Mouse (Mus musculus) lung, embryonic 14.5 days (tissue): ENCODE measurements at regions not wholly inside any gene's neighbourhood (a gene's known extent, or its start where the extent isn't known, plus 50 kb on each side); places are given as distances from the start of the nearest gene placed in this dataset.

Experiments used
- ATAC-seq: fragments of 200-750 bp; cut with Nextera tagmentation; 2 replicates; pipeline ENCODE4 v1.8.0; 2017; ENCODE audit warnings: mild to moderate bottlenecking, moderate TSS enrichment, moderate library complexity; ENCODE audit not compliant: insufficient read depth
- DNase-seq: peaks from one replicate; pipeline ENCODE4 v3.0.0-alpha.2; 2015
- H3K27ac ChIP-seq: fragments of 300-500 bp; sonication (generic); 2 replicates; pipeline ENCODE4 v1.5.1; 2014; ENCODE audit warnings: low read depth, mild to moderate bottlenecking, moderate library complexity
- H3K27me3 ChIP-seq: fragments of 300-500 bp; sonication (generic); 2 replicates; pipeline ENCODE4 v1.6.1; 2014; ENCODE audit warnings: low read length, control low read depth; ENCODE audit not compliant: insufficient read depth
- H3K36me3 ChIP-seq: fragments of 300-500 bp; sonication (generic); 2 replicates; pipeline ENCODE4 v1.6.1; 2014; ENCODE audit warnings: control low read depth; ENCODE audit not compliant: insufficient read depth
- H3K4me1 ChIP-seq: fragments of 300-500 bp; sonication (generic); 2 replicates; pipeline ENCODE4 v1.6.1; 2014; ENCODE audit warnings: antibody characterized with exemption, control low read depth; ENCODE audit not compliant: insufficient read depth
- H3K4me2 ChIP-seq: fragments of 300-500 bp; sonication (generic); 2 replicates; pipeline ENCODE4 v1.6.1; 2014; ENCODE audit warnings: mild to moderate bottlenecking
- H3K4me3 ChIP-seq: fragments of 300-500 bp; sonication (generic); 2 replicates; pipeline ENCODE4 v1.5.1; 2014; ENCODE audit warnings: low read depth, low read length
- H3K9ac ChIP-seq: fragments of 300-500 bp; sonication (generic); 2 replicates; pipeline ENCODE4 v1.6.1; 2014
- H3K9me3 ChIP-seq: fragments of 300-500 bp; sonication (generic); 2 replicates; pipeline ENCODE4 v1.6.1; 2016; ENCODE audit warnings: low read depth, low read length, control low read depth
- CTCF ChIP-seq: IDR thresholded peaks from 2 replicates; pipeline ENCODE4 v1.5.1; 2016; ENCODE audit warnings: antibody characterized with exemption, low read depth
- WGBS: fragments of 180-500 bp; shearing (Covaris S2); extraction: QIAGEN DNeasy Blood & Tissue Kit; methylation state at CpG from one replicate; pipeline ENCODE4 v1.1.7; 2014; 5-methylcytosine and 5-hydroxymethylcytosine counted together

DNA sequence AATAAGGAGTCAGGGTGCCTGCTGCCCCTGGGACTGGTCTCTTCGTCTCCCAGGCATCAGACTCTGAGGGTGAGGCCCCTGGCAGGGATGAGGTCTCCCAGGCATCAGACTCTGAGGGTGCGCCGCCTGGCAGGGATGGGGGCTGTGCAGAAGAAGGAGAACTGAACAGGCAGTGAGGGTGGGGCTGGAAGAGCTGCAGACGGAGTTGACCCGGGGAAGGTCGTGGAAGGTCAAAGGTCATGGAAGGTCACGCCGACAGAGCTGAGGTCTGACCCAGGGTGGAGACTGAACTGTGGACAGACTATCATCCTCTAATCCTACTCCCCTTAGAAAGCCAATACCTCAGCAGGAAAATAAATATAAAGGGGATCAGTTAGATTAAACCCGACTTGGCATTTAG is 50.6 kb upstream of the Grik3 start:
- no peaks in the 10 kb centered on the region for H3K4me1 ChIP-seq
- TF ChIP-seq CTCF: no peak
- no peaks in the 10 kb centered on the region for H3K27me3 ChIP-seq
- 32% methylated on average over 9 of the region's 9 CpGs for WGBS
- no peak overlapping the region for H3K9ac ChIP-seq
- ATAC-seq (no peak), DNase-seq (no peak)
- H3K4me3 ChIP-seq: no peak overlapping the region
- no peaks in the 10 kb centered on the region for H3K9me3 ChIP-seq
- no peak overlapping the region for H3K4me2 ChIP-seq
- H3K36me3 ChIP-seq: no peaks in the 10 kb centered on the region
- H3K27ac ChIP-seq: no peak overlapping the region

DNA sequence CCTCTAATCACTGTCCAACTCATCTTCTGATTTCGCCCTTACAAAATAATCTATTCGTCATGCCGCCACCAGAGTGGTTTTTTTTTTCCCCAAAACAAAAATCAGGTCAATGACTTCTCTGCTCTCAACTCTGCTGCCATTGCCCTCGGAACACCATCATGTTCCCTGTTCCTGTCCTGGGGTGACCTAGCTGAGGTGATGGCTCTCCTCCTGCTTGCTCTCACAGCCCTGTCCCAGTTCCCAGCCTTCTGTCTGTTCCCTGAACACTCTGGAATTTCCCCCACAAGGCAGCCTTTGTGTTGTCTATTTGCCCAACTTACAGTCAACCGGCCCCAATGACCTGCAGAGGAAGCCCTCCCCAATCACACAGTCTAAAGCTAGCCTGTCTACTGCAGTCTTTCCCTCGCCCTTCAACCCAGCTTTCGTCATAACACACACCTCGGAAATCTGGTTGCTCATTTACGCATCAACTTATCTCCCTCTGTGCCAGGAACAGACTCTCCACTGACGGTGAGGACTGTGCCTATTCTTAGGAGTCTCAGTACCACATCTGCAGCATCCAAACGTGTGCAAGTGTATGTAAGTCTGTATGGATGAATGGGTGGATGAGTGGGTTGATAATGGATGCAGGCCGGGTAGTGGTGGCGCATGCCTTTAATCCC is 53.2 kb upstream of the Grik3 start:
- no peak for TF ChIP-seq CTCF
- H3K4me2 ChIP-seq: no peak overlapping the region
- no peak for ATAC-seq
- H3K27me3 ChIP-seq: no peaks in the 10 kb centered on the region
- H3K36me3 ChIP-seq: no peaks in the 10 kb centered on the region
- no peaks in the 10 kb centered on the region for H3K9me3 ChIP-seq
- H3K27ac ChIP-seq: no peak overlapping the region
- 63% methylated on average over 13 of the region's 13 CpGs for whole genome bisulfite sequencing
- no peaks in the 10 kb centered on the region for H3K4me1 ChIP-seq
- H3K9ac ChIP-seq: no peak overlapping the region
- no peak for DNase-seq
- no peak overlapping the region for H3K4me3 ChIP-seq

GRCm38 (mm10) chr4:125433511-125433910 is 57.0 kb upstream of the Grik3 start:
- no peak for TF ChIP-seq CTCF
- no peak overlapping the region for H3K9ac ChIP-seq
- no peak overlapping the region for H3K4me3 ChIP-seq
- DNase-seq: no peak
- no peak for ATAC-seq
- no peaks in the 10 kb centered on the region for H3K36me3 ChIP-seq
- H3K4me1 ChIP-seq: no peaks in the 10 kb centered on the region
- no peaks in the 10 kb centered on the region for H3K27me3 ChIP-seq
- 52% methylated on average over 3 of the region's 3 CpGs for WGBS
- no peak overlapping the region for H3K4me2 ChIP-seq
- H3K27ac ChIP-seq: no peak overlapping the region
- no peaks in the 10 kb centered on the region for H3K9me3 ChIP-seq

DNA sequence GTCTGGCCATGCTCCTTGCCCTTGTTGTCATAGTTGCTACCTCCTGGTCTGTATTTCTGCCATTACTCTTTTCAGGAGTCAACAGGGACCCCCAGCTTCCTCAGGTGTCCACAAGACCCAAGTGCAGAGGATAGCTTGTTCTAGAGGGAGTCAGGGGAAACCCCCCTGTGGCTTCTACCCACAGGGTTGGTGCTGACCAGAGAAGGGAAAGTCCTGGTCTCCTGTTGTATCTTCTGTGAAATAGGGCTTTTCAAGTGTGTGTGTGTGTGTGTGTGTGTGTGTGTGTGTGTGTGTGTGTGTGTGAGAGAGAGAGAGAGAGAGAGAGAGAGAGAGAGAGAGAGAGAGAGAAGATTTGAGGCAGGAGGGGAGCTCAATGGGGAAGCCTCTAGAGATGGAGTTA is 58.9 kb upstream of the Grik3 start:
- no peaks in the 10 kb centered on the region for H3K36me3 ChIP-seq
- H3K9ac ChIP-seq: no peak overlapping the region
- H3K27ac ChIP-seq: no peak overlapping the region
- ATAC-seq: no peak
- no peaks in the 10 kb centered on the region for H3K4me1 ChIP-seq
- TF ChIP-seq CTCF: no peak
- no peaks in the 10 kb centered on the region for H3K27me3 ChIP-seq
- H3K4me3 ChIP-seq: no peak overlapping the region
- no peaks in the 10 kb centered on the region for H3K9me3 ChIP-seq
- H3K4me2 ChIP-seq: no peak overlapping the region
- no peak for DNase-seq

DNA sequence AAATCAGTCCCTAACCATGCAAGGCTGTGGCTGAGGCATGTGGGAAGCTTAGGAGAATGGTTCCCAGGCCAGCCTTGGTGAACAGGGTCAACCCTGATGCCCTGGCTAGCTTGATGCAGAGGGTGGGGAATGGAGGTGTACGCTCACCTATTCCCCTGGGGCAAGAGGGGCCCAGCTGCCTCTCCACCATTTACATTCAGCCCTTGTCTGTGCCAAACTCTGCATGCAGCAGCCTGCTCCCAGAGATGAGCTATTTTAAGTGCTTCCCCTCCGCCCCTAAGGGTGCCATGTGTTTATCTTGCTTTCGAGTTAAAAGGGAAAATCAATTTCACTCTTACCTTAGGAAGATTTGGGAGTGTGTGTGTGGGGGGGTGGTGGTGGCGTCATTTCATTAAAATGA is 59.7 kb upstream of the Grik3 start:
- TF ChIP-seq CTCF: no peak
- no peaks in the 10 kb centered on the region for H3K27me3 ChIP-seq
- DNase-seq: no peak
- WGBS: 53% methylated on average over 4 of the region's 4 CpGs
- H3K9me3 ChIP-seq: no peaks in the 10 kb centered on the region
- ATAC-seq: no peak
- no peaks in the 10 kb centered on the region for H3K4me1 ChIP-seq
- no peaks in the 10 kb centered on the region for H3K36me3 ChIP-seq
- no peak overlapping the region for H3K4me2 ChIP-seq
- no peak overlapping the region for H3K9ac ChIP-seq
- H3K27ac ChIP-seq: no peak overlapping the region
- H3K4me3 ChIP-seq: no peak overlapping the region

DNA sequence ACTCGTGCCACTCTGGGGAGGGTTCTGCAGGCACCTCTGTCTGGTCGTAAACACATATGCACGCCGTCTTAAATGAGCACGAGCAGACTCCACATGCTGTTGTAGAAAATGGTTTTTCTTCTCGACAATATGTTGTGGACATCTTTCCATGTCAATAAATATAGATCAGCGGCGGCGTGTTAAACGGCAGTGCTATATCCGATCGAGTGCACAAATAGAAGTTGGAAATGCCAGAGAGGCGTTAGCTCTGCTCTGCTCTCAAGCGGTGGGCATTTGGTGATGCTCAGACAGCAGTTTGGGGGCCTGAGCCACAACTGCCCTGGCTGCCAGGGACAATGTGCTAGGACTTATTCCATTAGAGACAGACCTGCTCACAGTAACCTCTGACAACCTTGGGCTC is 61.8 kb upstream of the Grik3 start:
- WGBS: 86% methylated on average over 14 of the region's 14 CpGs
- no peak for DNase-seq

DNA sequence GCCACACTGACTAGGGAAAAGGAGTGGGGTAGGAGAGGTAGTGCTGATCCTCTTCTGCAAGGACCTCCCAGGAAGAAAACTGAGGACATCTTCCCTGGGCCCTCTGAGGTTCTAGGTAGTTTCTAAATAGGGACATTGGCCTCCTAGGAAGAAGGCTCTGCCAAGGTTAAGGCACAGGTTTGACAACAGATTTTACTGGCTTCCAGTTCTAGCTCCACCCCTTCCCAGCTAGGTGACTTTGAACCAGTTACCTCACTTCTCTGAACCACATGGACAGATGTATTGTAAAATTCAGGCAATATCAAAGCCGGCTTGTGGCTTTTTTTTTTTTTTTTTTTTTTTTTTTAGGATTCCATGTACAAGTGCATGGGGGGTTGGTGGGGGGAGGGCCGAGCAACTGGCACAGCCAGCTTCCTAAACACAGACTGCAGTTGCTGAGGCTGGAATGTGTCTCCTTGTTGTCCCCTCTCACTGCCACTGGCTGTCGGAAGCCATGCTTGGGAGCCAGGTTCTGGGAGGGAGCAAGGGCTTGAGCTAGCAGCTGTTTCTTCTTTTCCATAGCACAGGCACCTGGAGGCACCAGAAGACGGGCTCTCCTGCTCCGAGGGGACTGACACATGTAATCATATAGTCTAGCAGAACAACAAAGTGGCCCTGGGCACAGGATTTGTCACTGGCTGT is 69.8 kb upstream of the Grik3 start:
- Histone ChIP-seq H3K9me3 (no peaks in the 10 kb centered on the region), H3K27me3 (no peaks in the 10 kb centered on the region)

More for the DNA sequence above, 61.8 kb upstream of the Grik3 start:
- H3K9ac ChIP-seq: no peak overlapping the region
- no peak overlapping the region for H3K4me2 ChIP-seq
- H3K36me3 ChIP-seq: no peaks in the 10 kb centered on the region
- H3K4me1 ChIP-seq: no peaks in the 10 kb centered on the region
- no peak overlapping the region for H3K27ac ChIP-seq
- no peaks in the 10 kb centered on the region for H3K9me3 ChIP-seq
- no peaks in the 10 kb centered on the region for H3K27me3 ChIP-seq
- ATAC-seq: no peak
- H3K4me3 ChIP-seq: no peak overlapping the region
- TF ChIP-seq CTCF: no peak

More for the DNA sequence above, 69.8 kb upstream of the Grik3 start:
- no peak overlapping the region for H3K4me2 ChIP-seq
- no peak for TF ChIP-seq CTCF
- no peak overlapping the region for H3K4me3 ChIP-seq
- H3K27ac ChIP-seq: no peak overlapping the region
- no peaks in the 10 kb centered on the region for H3K4me1 ChIP-seq
- 38% methylated on average over 5 of the region's 5 CpGs for WGBS
- no peaks in the 10 kb centered on the region for H3K36me3 ChIP-seq
- DNase-seq: no peak
- H3K9ac ChIP-seq: no peak overlapping the region
- ATAC-seq: no peak
